Mouse (Mus musculus) lung, postnatal 0 days (tissue): ENCODE data around the gene Lrig2. TPM values are rescaled to one million over a fixed set of nuclear protein-coding genes. Genes with fewer than 3 reads are reported as not detected.

Experiments used
- ATAC-seq: fragments of 200-750 bp; cut with Nextera tagmentation; 2 replicates; pipeline ENCODE4 v1.8.0; 2017; ENCODE audit warnings: moderate library complexity
- DNase-seq: peaks from one replicate; pipeline ENCODE4 v3.0.0-alpha.2; 2016; ENCODE audit warnings: low spot score
- H3K27ac ChIP-seq: fragments of 300-500 bp; sonication (generic); 2 replicates; pipeline ENCODE4 v1.5.1; 2014; ENCODE audit warnings: antibody characterized with exemption, mild to moderate bottlenecking, low read length, mixed read lengths
- H3K27me3 ChIP-seq: fragments of 300-500 bp; sonication (generic); replicated peaks from 2 replicates; pipeline ENCODE4 v1.6.1; 2014; ENCODE audit warnings: low read length, mixed read lengths; ENCODE audit not compliant: insufficient read depth
- H3K36me3 ChIP-seq: fragments of 300-500 bp; sonication (generic); 2 replicates; pipeline ENCODE4 v1.6.1; 2014; ENCODE audit warnings: low read length, mixed read lengths; ENCODE audit not compliant: insufficient read depth
- H3K4me1 ChIP-seq: fragments of 300-500 bp; sonication (generic); 2 replicates; pipeline ENCODE4 v1.6.1; 2014; ENCODE audit warnings: antibody characterized with exemption, low read depth, low read length, mixed read lengths; ENCODE audit not compliant: insufficient read depth
- H3K4me2 ChIP-seq: fragments of 300-500 bp; sonication (generic); replicated peaks from 2 replicates; pipeline ENCODE4 v1.6.1; 2014; ENCODE audit warnings: low read depth, mild to moderate bottlenecking, low read length, moderate library complexity, mixed read lengths
- H3K4me3 ChIP-seq: fragments of 300-500 bp; sonication (generic); 2 replicates; pipeline ENCODE4 v1.5.1; 2014; ENCODE audit warnings: low read depth, low read length
- H3K9ac ChIP-seq: fragments of 300-500 bp; sonication (generic); replicated peaks from 2 replicates; pipeline ENCODE4 v1.6.1; 2014; ENCODE audit warnings: low read depth, mild to moderate bottlenecking
- H3K9me3 ChIP-seq: fragments of 300-500 bp; sonication (generic); 2 replicates; pipeline ENCODE4 v1.6.1; 2016; ENCODE audit warnings: low read length, mixed read lengths
- CTCF ChIP-seq: IDR thresholded peaks from 2 replicates; pipeline ENCODE4 v1.5.1; 2016; ENCODE audit warnings: antibody characterized with exemption, mild to moderate bottlenecking
- EP300 ChIP-seq: IDR thresholded peaks from 2 replicates; pipeline ENCODE4 v1.6.1; 2016; ENCODE audit warnings: antibody characterized with exemption, mild to moderate bottlenecking, control low read depth
- WGBS: fragments of 180-500 bp; shearing (Covaris S2); extraction: QIAGEN DNeasy Blood & Tissue Kit; methylation state at CpG from one replicate; pipeline ENCODE4 v1.1.7; 2014; 5-methylcytosine and 5-hydroxymethylcytosine counted together
- polyA plus RNA-seq: library from polyadenylated mRNA; unstranded; fragments of >200 nt; fragmentation: Nextera tagmentation; extraction: Ambion mirVana; gene quantifications from 2 replicates; pipeline ENCODE4 v1.2.1, GENCODE M21; 2015

Lrig2 gene
- polyA plus RNA-seq, 1 experiment from 2014 or later, result 9.4 TPM

- TF ChIP-seq CTCF, result no peak
- TF ChIP-seq EP300, result no peak
- Histone ChIP-seq H3K4me3 (no peak overlapping the region), H3K4me1 (no peaks in the 10 kb centered on the region), H3K27me3 (no peaks in the 10 kb centered on the region), H3K36me3 (no peaks in the 10 kb centered on the region), H3K27ac (no peak overlapping the region), H3K9ac (no peak overlapping the region), H3K4me2 (no peak overlapping the region), H3K9me3 (no peaks in the 10 kb centered on the region)
- DNase-seq (no peak), ATAC-seq (no peak)
- WGBS, result 72% methylated on average over 9 of the region's 9 CpGs
Observed at GRCm38 (mm10) chr3:104397316-104397715, 114.4 kb downstream of the Lrig2 start.

- ATAC-seq (no peak), DNase-seq (no peak)
- H3K27ac ChIP-seq, result no peak overlapping the region
- 36% methylated on average over 3 of the region's 3 CpGs for WGBS
- TF ChIP-seq EP300 (no peak), CTCF (no peak)
- no peaks in the 10 kb centered on the region for H3K36me3 ChIP-seq
- no peak overlapping the region for H3K4me3 ChIP-seq
- no peaks in the 10 kb centered on the region for H3K27me3 ChIP-seq
- H3K4me1 ChIP-seq, result no peaks in the 10 kb centered on the region
- H3K9me3 ChIP-seq, result no peaks in the 10 kb centered on the region
- no peak overlapping the region for H3K4me2 ChIP-seq
- no peak overlapping the region for H3K9ac ChIP-seq
Observed at GRCm38 (mm10) chr3:104396736-104397081, 115.0 kb downstream of the Lrig2 start.

DNA sequence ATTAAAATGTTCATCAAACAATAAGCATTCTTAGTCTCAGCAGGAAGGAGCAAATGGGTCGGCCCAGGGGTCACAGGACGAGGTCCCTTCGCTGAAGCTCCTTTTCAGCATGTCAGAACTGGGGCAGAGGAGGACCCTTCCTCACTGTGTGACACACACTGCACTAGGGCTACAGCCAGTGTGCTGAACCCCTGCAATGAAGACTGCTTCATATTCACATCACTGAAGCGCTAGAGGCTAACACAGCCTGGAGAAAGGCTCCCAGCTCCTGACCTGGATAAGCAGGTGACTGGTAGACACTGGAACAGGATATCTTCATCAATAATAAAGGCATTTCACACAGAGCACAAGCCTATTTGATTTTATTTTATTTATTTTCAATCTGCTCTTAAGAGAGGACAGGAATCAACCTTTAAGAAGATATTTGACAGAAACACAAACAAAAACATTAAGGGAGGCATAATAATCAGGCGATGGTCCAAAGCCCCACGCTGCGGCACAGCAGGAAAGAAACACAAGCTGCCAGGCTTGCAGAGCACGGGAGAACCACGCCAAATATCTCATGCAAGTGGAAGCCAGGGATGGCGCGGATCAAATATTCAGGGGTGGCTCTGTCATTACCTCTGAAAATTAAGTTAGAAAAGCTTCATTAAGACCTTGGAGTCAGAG lies 115.5 kb downstream of the Lrig2 start:
- WGBS, result 66% methylated on average over 11 of the region's 11 CpGs
- no peaks in the 10 kb centered on the region for H3K36me3 ChIP-seq
- no peak for DNase-seq
- H3K4me1 ChIP-seq, result no peaks in the 10 kb centered on the region
- no peak overlapping the region for H3K9ac ChIP-seq
- TF ChIP-seq CTCF (no peak), EP300 (no peak)
- H3K27ac ChIP-seq, result no peak overlapping the region
- no peaks in the 10 kb centered on the region for H3K27me3 ChIP-seq
- no peak overlapping the region for H3K4me3 ChIP-seq
- no peaks in the 10 kb centered on the region for H3K9me3 ChIP-seq
- no peak for ATAC-seq
- H3K4me2 ChIP-seq, result no peak overlapping the region

DNA sequence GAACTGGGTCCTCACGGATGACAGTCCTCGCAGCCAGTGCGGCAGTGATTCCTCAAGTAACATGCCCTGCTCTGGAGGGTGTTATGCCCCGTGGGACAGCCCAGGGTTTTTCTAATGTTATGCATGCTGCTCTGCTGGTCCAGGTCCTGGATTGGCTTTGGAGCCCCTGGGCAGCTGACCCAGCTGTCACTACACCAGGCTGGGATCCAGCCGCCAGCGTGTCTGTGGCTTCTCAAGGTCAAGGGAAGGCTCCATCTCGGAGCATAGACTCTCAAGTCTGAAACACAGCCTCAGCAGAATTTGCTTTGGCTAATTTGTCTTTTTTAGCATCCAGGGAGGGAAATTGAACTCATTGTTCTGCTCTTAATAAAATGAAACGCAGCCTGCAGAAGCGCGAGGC lies 121.6 kb downstream of the Lrig2 start:
- DNase-seq (no peak), ATAC-seq (no peak)
- Histone ChIP-seq H3K9ac (no peak overlapping the region), H3K4me1 (no peaks in the 10 kb centered on the region), H3K36me3 (no peaks in the 10 kb centered on the region), H3K27me3 (no peaks in the 10 kb centered on the region), H3K4me2 (no peak overlapping the region), H3K4me3 (no peak overlapping the region), H3K9me3 (no peaks in the 10 kb centered on the region), H3K27ac (no peak overlapping the region)
- TF ChIP-seq EP300 (no peak), CTCF (no peak)
- 55% methylated on average over 10 of the region's 10 CpGs for WGBS

DNA sequence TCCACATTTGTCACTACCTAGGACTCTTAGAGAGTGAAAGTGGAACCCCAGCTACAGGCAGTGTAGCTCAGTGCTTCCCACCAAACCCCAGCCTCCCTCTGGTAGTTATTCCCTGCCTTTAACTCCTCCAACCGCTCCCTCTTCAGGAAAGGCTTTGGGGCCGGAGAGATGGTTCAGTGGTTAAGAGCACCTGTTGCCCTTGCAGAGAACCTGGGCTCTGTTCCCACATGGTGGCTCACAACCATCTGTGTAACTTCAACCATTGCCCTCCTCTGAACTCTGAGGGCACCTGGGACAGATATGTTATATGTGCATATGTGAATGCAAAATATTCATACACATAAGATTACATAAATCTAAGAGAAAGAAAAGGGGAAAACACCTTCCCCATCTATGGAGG lies 122.3 kb downstream of the Lrig2 start:
- Histone ChIP-seq H3K4me1 (no peaks in the 10 kb centered on the region), H3K4me2 (no peak overlapping the region), H3K36me3 (no peaks in the 10 kb centered on the region), H3K27ac (no peak overlapping the region), H3K9me3 (no peaks in the 10 kb centered on the region), H3K27me3 (no peaks in the 10 kb centered on the region), H3K4me3 (no peak overlapping the region), H3K9ac (no peak overlapping the region)
- DNase-seq, result no peak
- WGBS, result 86% methylated on average over 2 of the region's 2 CpGs
- no peak for ATAC-seq
- TF ChIP-seq EP300 (no peak), CTCF (no peak)

- 43% methylated on average over 8 of the region's 8 CpGs for WGBS
- H3K36me3 ChIP-seq, result no peaks in the 10 kb centered on the region
- no peak overlapping the region for H3K27ac ChIP-seq
- H3K9ac ChIP-seq, result no peak overlapping the region
- H3K27me3 ChIP-seq, result no peaks in the 10 kb centered on the region
- TF ChIP-seq CTCF (no peak), EP300 (no peak)
- H3K4me3 ChIP-seq, result no peak overlapping the region
- DNase-seq (peak; percentile 88), ATAC-seq (peak; percentile 95)
- H3K4me1 ChIP-seq, result 0 out of 2 replicates have a peak, but pooled peaks cover 3% of the 10 kb centered on the region
- no peaks in the 10 kb centered on the region for H3K9me3 ChIP-seq
- H3K4me2 ChIP-seq, result no peak overlapping the region
Observed at GRCm38 (mm10) chr3:104385587-104385986, 126.1 kb downstream of the Lrig2 start.
